Mouse (Mus musculus): ENCODE data around the gene Erc2.

Erc2 gene

GRCm38 (mm10) chr14:28399897-28400296 is 777.7 kb downstream of the Erc2 start:
- DNase-seq = no peak

GRCm38 (mm10) chr14:28405277-28405840 is 783.1 kb downstream of the Erc2 start:
- no peak for DNase-seq

GRCm38 (mm10) chr14:28409390-28409789 is 787.2 kb downstream of the Erc2 start:
- DNase-seq = no peak

GRCm38 (mm10) chr14:28409796-28410347 is 787.6 kb downstream of the Erc2 start:
- DNase-seq = no peak

- no peak for DNase-seq
These were observed 788.6 kb downstream of the Erc2 start for GRCm38 (mm10) chr14:28410789-28411225.

- no peak for DNase-seq
These were observed 790.2 kb downstream of the Erc2 start for GRCm38 (mm10) chr14:28412252-28412995.

GRCm38 (mm10) chr14:28413516-28413915 is 791.3 kb downstream of the Erc2 start:
- no peak for DNase-seq

- DNase-seq = peak; percentile 46
These were observed 794.8 kb downstream of the Erc2 start for GRCm38 (mm10) chr14:28417019-28417418.

GRCm38 (mm10) chr14:28418497-28418896 is 796.3 kb downstream of the Erc2 start:
- DNase-seq = no peak

- no peak for DNase-seq
These were observed 797.0 kb downstream of the Erc2 start for GRCm38 (mm10) chr14:28419188-28419587.

GRCm38 (mm10) chr14:28420596-28420995 is 798.4 kb downstream of the Erc2 start:
- no peak for DNase-seq

GRCm38 (mm10) chr14:28426610-28427009 is 804.4 kb downstream of the Erc2 start:
- DNase-seq = no peak

GRCm38 (mm10) chr14:28431703-28432309 is 809.6 kb downstream of the Erc2 start:
- DNase-seq = no peak

GRCm38 (mm10) chr14:28434996-28435395 is 812.8 kb downstream of the Erc2 start:
- DNase-seq = no peak

GRCm38 (mm10) chr14:28439171-28439570 is 816.9 kb downstream of the Erc2 start:
- DNase-seq = no peak

- DNase-seq = no peak
These were observed 819.2 kb downstream of the Erc2 start for GRCm38 (mm10) chr14:28441240-28441967.

GRCm38 (mm10) chr14:28443254-28443944 is 821.2 kb downstream of the Erc2 start:
- no peak for DNase-seq

GRCm38 (mm10) chr14:28445737-28446136 is 823.5 kb downstream of the Erc2 start:
- DNase-seq = no peak

GRCm38 (mm10) chr14:28451771-28452170 is 829.5 kb downstream of the Erc2 start:
- no peak for DNase-seq

GRCm38 (mm10) chr14:28456372-28457076 is 834.3 kb downstream of the Erc2 start:
- DNase-seq = peak; percentile 13

- DNase-seq = no peak
These were observed 835.2 kb downstream of the Erc2 start for GRCm38 (mm10) chr14:28457428-28457827.

GRCm38 (mm10) chr14:28467956-28468355 is 845.7 kb downstream of the Erc2 start:
- no peak for DNase-seq
